Mouse (Mus musculus) testis, adult 2 months (tissue): ENCODE measurements at regions not wholly inside any gene's neighbourhood (a gene's known extent, or its start where the extent isn't known, plus 50 kb on each side); places are given as distances from the start of the nearest gene placed in this dataset.

Experiments
- CTCF ChIP-seq: fragments of 200-500 bp; IDR thresholded peaks from 2 replicates; pipeline ENCODE4 v1.5.1; 2012; ENCODE audit warnings: low read depth, mild to moderate bottlenecking, inconsistent platforms, low read length, moderate library complexity; ENCODE audit not compliant: control insufficient read depth, insufficient read depth, insufficient replicate concordance
- POLR2A ChIP-seq: fragments of 200-500 bp; IDR thresholded peaks from 2 replicates; pipeline ENCODE4 v1.6.1; 2012; ENCODE audit warnings: low read depth, mild to moderate bottlenecking, inconsistent platforms, low read length, moderate library complexity; ENCODE audit not compliant: control insufficient read depth

GRCm38 (mm10) chr16:39307951-39308350 is 415.5 kb downstream of the Igsf11 start:
- TF ChIP-seq CTCF (no peak), POLR2A (no peak)
